Mouse (Mus musculus) MEL (cell line): ENCODE measurements at regions not wholly inside any gene's neighbourhood (a gene's known extent, or its start where the extent isn't known, plus 50 kb on each side); places are given as distances from the start of the nearest gene placed in this dataset.

ENCODE experiments used
- DNase-seq: peaks from one replicate; pipeline ENCODE4 v3.0.0; 2011; ENCODE audit warnings: low read depth, low spot score
- H3K27ac ChIP-seq: 2 replicates; pipeline ENCODE4 v1.5.1; 2012; ENCODE audit warnings: low read depth, mild to moderate bottlenecking, control low read depth, low read length, moderate library complexity; ENCODE audit not compliant: control insufficient read depth
- H3K27me3 ChIP-seq, 2 experiments: fragments of 150-350 bp in 1 of 2; sonication (generic) in 1 of 2; 2 replicates each; pipeline ENCODE4 v1.6.1; 2012; ENCODE audit warnings: low read length in 2 of 2, mild to moderate bottlenecking in 2 of 2, improper control_type of control experiment in 1 of 2, moderate library complexity in 1 of 2; ENCODE audit not compliant: insufficient read depth in 2 of 2, control insufficient read depth in 1 of 2
- H3K36me3 ChIP-seq, 2 experiments: 2 replicates each; pipeline ENCODE4 v1.6.1; 2012 to 2014; ENCODE audit warnings: low read length in 2 of 2, improper control_type of control experiment in 1 of 2, inconsistent platforms in 1 of 2, mild to moderate bottlenecking in 1 of 2; ENCODE audit not compliant: insufficient read depth in 2 of 2, control insufficient read depth in 1 of 2
- H3K4me1 ChIP-seq, 2 experiments: fragments of 150-350 bp in 1 of 2; sonication (generic) in 1 of 2; 2 replicates each; pipeline ENCODE4 v1.6.1; 2012; ENCODE audit warnings: low read length in 2 of 2, improper control_type of control experiment in 1 of 2, mild to moderate bottlenecking in 1 of 2; ENCODE audit not compliant: insufficient read depth in 2 of 2, control insufficient read depth in 1 of 2
- H3K4me3 ChIP-seq, 2 experiments: fragments of 150-350 bp in 1 of 2; sonication (generic) in 1 of 2; 2 replicates each; pipeline ENCODE4 v1.5.1; 2012; ENCODE audit warnings: low read depth in 2 of 2, low read length in 2 of 2, mild to moderate bottlenecking in 2 of 2, moderate library complexity in 2 of 2, control low read depth in 1 of 2, improper control_type of control experiment in 1 of 2; ENCODE audit not compliant: control insufficient read depth in 1 of 2, insufficient read depth in 1 of 2
- H3K79me2 ChIP-seq: 2 replicates; pipeline ENCODE4 v1.6.1; 2012; ENCODE audit warnings: mild to moderate bottlenecking, low read length, moderate library complexity; ENCODE audit not compliant: control insufficient read depth, poor library complexity, insufficient read depth
- H3K9ac ChIP-seq: 2 replicates; pipeline ENCODE4 v1.6.1; 2012; ENCODE audit warnings: low read depth, mild to moderate bottlenecking, control low read depth, low read length, moderate library complexity; ENCODE audit not compliant: control insufficient read depth, poor library complexity, severe bottlenecking
- H3K9me3 ChIP-seq: fragments of 150-350 bp; sonication (generic); replicated peaks from 2 replicates; pipeline ENCODE4 v1.6.1; 2012; ENCODE audit warnings: mild to moderate bottlenecking, low read length, improper control_type of control experiment, moderate library complexity; ENCODE audit not compliant: insufficient read depth
- BHLHE40 ChIP-seq: IDR thresholded peaks from 2 replicates; pipeline ENCODE4 v1.6.1; 2012; ENCODE audit warnings: low read depth, mild to moderate bottlenecking, inconsistent platforms, low read length, improper control_type of control experiment, borderline replicate concordance
- MAZ ChIP-seq: IDR thresholded peaks from 2 replicates; pipeline ENCODE4 v1.6.1; 2012; ENCODE audit warnings: low read depth, mild to moderate bottlenecking, inconsistent platforms, low read length, improper control_type of control experiment
- MEF2A ChIP-seq: IDR thresholded peaks from 2 replicates; pipeline ENCODE4 v1.6.1; 2014; ENCODE audit warnings: low read depth, mild to moderate bottlenecking, inconsistent platforms, low read length, improper control_type of control experiment; ENCODE audit not compliant: poor library complexity, insufficient replicate concordance, severe bottlenecking; ENCODE audit errors: extremely low read depth
- MXI1 ChIP-seq: IDR thresholded peaks from 2 replicates; pipeline ENCODE4 v1.6.1; 2011; ENCODE audit warnings: mild to moderate bottlenecking, low read depth, low read length, improper control_type of control experiment
- MYB ChIP-seq: IDR thresholded peaks from 2 replicates; pipeline ENCODE4 v1.6.1; 2011; ENCODE audit warnings: mild to moderate bottlenecking, low read depth, low read length, improper control_type of control experiment
- NRF1 ChIP-seq: IDR thresholded peaks from 2 replicates; pipeline ENCODE4 v1.6.1; 2014; ENCODE audit warnings: low read depth, mild to moderate bottlenecking, inconsistent platforms, low read length, improper control_type of control experiment, moderate library complexity; ENCODE audit not compliant: poor library complexity, insufficient read depth, severe bottlenecking
- POLR2A ChIP-seq, 2 experiments: IDR thresholded peaks; 2 replicates each; pipeline ENCODE4 v1.6.1; 2011 to 2012; ENCODE audit warnings: low read length in 2 of 2, mild to moderate bottlenecking in 2 of 2, control low read depth in 1 of 2, improper control_type of control experiment in 1 of 2, low read depth in 1 of 2, moderate library complexity in 1 of 2; ENCODE audit not compliant: control insufficient read depth in 1 of 2, insufficient read depth in 1 of 2, poor library complexity in 1 of 2
- TBP ChIP-seq: IDR thresholded peaks from 2 replicates; pipeline ENCODE4 v1.8.0; 2011; ENCODE audit warnings: low read depth, low read length, improper control_type of control experiment
- UBTF ChIP-seq: IDR thresholded peaks from 2 replicates; pipeline ENCODE4 v1.6.1; 2012; ENCODE audit warnings: low read depth, mild to moderate bottlenecking, inconsistent platforms, low read length, improper control_type of control experiment, moderate library complexity, borderline replicate concordance; ENCODE audit not compliant: insufficient read depth
- ZMIZ1 ChIP-seq: IDR thresholded peaks from 2 replicates; pipeline ENCODE4 v1.6.1; 2012; ENCODE audit warnings: low read depth, mild to moderate bottlenecking, inconsistent platforms, low read length, improper control_type of control experiment, moderate library complexity
- ZNF384 ChIP-seq: IDR thresholded peaks from 2 replicates; pipeline ENCODE4 v1.6.1; 2012; ENCODE audit warnings: low read depth, mild to moderate bottlenecking, inconsistent platforms, low read length, improper control_type of control experiment

DNA sequence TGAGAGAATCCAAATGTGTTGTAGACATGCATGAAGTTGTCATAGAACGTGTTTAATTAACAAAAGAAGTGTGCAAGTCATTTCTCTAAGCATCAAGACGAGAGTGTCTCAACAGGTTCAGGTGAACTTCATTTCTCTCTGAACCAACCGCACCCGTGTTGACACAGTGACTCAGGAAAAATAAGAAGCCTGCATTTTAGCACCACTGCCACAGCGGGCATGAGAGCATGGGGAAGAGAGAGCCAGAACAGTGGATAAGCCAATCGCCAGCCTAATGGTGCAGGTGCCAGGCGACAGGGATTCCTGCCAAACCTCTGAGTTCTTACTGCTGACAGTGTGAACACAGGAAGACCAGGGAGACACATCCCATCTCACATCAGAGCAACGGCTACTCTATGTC, 100.1 kb downstream of the Tbx4 start:
- peaks cover 0 to 8% of the 10 kb centered on the region in 2 experiments; a peak in 2 of 4 replicates for H3K27me3 ChIP-seq
- H3K36me3 ChIP-seq = no peaks in the 10 kb centered on the region
- no peaks in the 10 kb centered on the region for H3K4me1 ChIP-seq
- H3K27ac ChIP-seq = no peak overlapping the region
- H3K79me2 ChIP-seq = no peaks in the 10 kb centered on the region
- no peak overlapping the region for H3K4me3 ChIP-seq
- no peak overlapping the region for H3K9ac ChIP-seq
- no peak for TF ChIP-seq POLR2A (IDR thresholded peaks at IDR 0.05; ENCODE audit: control insufficient read depth in 1 of 2, insufficient read depth in 1 of 2, low read depth in 1 of 2, low read length in 2 of 2, poor library complexity in 1 of 2)
- no peak for TF ChIP-seq UBTF
- no peak for TF ChIP-seq BHLHE40
- no peak for TF ChIP-seq ZMIZ1
- no peak for TF ChIP-seq MYB
- TF ChIP-seq MEF2A = no peak
- no peaks in the 10 kb centered on the region for H3K9me3 ChIP-seq
- DNase-seq = no peak

DNA sequence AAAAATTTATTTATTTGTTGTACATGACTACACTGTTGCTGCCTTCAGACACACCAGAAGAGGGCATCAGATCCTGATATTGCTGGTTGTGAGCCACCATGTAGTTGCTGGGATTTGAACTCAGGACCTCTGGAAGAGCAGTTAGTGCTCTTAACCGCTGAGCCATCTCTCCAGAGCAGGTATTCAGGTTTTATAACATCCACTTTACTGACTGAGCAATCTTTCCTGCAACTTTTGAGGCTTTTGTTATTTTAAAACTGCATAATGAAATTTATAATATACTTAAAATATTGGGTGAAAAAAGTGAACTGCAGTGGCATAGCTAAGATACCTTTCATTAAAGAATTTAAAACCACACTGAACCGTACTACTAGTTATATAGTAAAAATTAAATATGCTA, 101.0 kb downstream of the Tbx4 start:
- Histone ChIP-seq H3K27ac (no peak overlapping the region), H3K27me3 (peaks cover 0 to 8% of the 10 kb centered on the region in 2 experiments; a peak in 3 of 4 replicates), H3K79me2 (no peaks in the 10 kb centered on the region), H3K9ac (no peak overlapping the region), H3K36me3 (no peaks in the 10 kb centered on the region), H3K9me3 (no peaks in the 10 kb centered on the region), H3K4me1 (no peaks in the 10 kb centered on the region), H3K4me3 (no peak overlapping the region)
- TF ChIP-seq MAZ (no peak), TBP (peak; percentile 79)
- DNase-seq = no peak

- H3K9me3 ChIP-seq = no peaks in the 10 kb centered on the region
- H3K27me3 ChIP-seq = peaks cover 2 to 24% of the 10 kb centered on the region in 2 experiments
- no peaks in the 10 kb centered on the region for H3K4me1 ChIP-seq
- DNase-seq = peak; percentile 22
- TF ChIP-seq MXI1 = 0 out of 2 replicates have a peak, but pooled peaks have one; percentile 35
- no peak for TF ChIP-seq NRF1
- no peak for TF ChIP-seq ZNF384
- no peak overlapping the region for H3K27ac ChIP-seq
- no peaks in the 10 kb centered on the region for H3K79me2 ChIP-seq
- H3K36me3 ChIP-seq = no peaks in the 10 kb centered on the region
- peak overlapping the region; percentile 40 for H3K9ac ChIP-seq
- H3K4me3 ChIP-seq = peak overlapping the region; percentile 43 to 52
Observed at GRCm38 (mm10) chr11:85989536-85989935, 103.3 kb downstream of the Tbx4 start.
